Mouse (Mus musculus) lung, postnatal 14 days (tissue): ENCODE results near the gene C1qtnf9.

ENCODE experiments used
- DNase-seq: peaks from one replicate; pipeline ENCODE4 v3.0.0; 2021

C1qtnf9 gene

DNA sequence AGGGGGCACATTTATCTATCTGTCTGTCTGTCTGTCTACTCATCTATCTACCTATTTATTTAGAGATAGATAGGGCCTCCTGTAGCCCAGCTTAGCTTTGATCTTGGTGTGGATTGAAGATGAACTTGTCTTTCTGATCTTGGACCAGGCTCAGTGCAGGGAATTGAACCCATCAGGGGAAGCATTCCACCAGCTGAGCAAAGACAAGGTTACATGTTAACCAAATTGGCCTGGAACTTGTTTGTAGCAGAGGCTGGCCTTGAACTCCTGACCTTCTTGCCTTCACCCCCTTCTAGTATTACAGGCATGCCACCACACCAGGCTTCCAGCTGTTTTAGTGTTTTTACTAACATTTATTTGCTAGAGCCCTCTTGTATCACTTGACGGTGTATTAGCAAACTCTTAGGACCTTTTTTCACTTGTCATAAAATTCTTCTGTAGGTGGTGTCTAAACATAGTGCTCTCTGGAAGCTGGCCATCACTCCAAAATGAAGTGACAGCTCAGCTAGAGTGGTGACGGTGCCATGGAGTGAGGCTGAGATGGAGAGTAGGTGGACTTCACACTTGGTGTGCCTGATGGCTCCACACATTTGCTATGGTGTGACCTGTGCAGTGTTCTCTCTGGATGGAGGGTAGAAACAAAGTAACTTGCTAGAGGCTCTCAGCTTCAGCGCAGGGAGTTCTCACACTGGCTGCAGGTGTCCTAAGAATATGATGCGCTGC, 28.8 kb downstream of the C1qtnf9 start:
- no peak for DNase-seq

DNA sequence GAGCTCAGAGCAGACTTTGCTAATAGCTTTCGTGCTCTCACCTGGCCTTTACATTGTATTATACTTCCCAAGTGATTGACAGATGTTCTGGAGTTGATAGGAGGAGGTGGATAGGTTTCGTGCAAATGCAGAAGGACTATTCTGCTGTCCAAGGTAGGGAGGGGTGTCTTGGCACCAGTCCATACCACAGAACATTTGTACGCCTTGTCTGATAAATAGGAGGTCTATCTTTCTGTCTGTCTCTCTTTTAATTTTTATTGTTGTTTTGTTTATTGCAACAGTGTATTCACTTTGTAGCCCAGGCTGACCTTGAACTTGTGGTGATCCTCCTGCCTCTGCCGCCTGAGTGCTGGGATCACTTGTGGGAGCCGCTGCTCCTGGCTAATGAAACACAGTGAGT, 29.7 kb downstream of the C1qtnf9 start:
- no peak for DNase-seq

DNA sequence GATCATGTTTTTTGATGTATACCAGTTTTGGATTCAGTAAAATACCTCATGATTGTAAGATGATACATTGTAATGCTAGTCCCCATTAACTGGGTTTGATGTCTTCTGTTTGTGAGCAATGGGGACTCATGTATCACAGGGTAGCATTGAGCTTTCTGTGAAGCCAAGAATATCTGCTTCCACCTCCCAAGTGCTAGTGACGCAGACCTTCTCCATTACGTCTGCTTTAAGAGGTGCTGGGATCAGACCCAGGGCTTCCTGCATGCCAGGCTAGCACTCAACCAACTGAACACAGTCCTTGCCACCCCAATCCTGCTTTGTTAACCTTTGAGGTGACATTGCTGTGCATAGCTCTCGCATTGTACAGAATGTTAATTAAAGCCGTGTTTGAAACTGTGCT, 30.8 kb downstream of the C1qtnf9 start:
- DNase-seq: no peak

DNA sequence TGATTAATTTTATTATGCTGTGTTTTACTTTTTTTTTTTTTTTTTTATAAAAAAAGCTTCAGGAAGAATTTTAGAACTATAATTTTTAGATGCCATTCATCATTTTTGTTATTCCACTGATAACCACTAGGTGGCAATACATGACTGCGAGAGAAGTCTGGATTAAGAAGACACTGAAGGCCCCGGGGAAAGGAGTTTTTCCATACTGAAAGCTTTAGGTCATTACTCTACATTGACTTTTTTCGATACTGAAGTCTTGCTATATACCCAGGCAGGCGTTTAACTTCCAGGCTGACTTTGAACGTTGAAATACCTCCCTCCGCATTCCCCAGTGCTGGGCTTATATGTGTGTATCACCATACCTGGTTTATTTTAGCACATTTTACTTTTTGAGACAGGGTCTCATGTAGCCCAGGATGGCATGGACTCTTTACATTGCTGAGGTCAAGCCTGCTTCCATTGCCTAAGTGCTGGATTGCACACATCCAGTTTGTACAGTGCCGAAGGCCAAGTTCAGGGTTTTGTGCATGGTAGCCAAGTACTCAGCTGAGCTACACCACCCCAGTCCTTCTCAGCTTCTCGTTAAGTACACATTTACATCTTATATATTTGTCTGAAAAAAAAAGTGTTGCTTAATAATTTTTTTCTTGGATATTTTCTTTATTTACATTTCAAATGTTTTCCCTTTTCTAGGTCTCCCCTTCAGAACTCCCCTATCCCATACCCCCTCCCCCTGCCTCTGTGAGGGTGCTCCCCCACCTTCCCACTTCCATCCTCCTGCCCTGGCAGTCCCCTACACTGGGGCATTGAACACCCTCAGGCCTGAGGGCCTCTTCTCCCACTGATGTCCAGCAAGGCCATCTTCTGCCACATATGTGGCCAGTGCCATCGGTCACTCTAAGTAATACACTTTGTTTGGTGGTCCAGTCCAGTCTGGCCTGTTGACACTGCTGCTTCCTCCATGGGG, 32.1 kb downstream of the C1qtnf9 start:
- peak; percentile 25 for DNase-seq

DNA sequence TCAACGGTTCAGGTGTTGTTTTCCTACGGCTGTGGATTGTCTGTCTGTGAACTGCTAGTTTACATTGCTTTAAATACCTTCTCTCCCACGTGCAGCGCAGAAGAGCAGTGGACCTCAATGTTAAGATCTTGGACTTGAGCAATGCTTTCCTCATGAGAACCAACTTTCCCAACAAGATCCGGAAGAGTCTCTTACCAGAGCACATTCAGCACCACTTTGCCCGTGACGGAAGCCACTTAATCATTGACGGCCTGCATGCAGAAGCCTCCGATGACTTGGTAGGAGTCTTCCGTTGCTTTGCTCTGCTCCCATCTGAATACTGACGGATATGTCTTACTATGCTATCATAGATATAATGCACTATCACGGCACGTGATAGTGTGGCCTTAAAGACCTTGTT, 34.1 kb downstream of the C1qtnf9 start:
- no peak for DNase-seq

DNA sequence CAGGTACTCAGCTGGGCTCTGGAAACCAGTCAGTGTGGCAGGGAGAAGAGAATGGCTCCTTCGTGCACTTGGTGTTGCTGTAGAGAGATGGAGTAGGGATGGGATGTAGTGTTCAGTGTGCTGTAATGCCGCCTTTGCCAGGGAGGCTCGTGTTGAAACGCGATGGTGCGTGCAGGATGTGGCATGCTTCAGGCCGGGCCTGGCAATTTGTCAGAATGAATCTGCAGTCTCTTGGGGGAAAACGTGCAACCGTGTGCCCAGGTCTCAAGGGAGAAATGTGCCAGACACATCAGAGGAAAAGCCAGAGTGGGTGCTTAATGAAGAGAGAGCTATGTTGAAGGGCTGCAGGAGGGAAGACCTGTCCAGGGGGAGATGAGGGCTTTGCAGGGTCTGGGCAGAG, 37.0 kb downstream of the C1qtnf9 start:
- no peak for DNase-seq

DNA sequence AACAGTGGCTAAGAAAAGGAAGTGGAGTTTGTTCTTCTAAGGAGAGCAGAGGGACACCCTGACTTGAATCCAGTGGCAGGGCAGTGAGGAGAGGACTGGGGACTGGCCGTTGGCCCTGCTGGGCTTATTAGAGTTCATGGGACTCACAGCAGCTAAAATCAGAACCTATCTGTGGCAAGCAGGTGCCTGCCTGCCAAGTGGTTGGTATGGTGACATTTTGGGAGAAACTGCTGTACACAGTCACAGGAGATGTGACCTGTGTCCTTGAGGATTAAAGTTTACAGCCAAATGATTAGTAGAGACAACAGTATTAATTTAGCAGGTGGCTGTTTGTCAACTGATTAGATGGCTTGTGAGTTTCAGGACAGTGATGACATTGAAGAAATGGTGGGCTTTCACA, 37.9 kb downstream of the C1qtnf9 start:
- no peak for DNase-seq

DNA sequence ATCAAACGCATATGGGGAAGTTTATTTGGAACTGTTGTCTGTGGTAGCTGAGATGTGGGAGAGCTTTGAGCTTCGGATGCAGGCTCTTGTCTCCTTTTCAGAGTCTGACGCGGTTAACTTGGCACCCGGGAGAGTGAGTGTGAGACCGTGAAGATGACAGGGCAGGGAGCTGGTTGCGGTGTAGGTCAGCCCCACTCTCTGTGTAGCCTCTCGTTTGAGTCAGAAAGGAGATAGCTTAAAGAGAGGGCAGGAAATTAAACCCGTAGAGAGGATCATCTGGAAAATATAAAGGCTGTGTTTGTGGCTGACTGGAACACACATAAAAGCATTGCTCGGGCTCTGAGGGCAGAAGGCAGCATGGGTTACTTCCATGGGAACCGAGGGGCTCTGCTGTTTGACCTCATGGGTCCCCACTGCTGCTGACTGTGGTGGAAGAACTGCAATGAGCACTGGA, 39.0 kb downstream of the C1qtnf9 start:
- peak; percentile 14 for DNase-seq

DNA sequence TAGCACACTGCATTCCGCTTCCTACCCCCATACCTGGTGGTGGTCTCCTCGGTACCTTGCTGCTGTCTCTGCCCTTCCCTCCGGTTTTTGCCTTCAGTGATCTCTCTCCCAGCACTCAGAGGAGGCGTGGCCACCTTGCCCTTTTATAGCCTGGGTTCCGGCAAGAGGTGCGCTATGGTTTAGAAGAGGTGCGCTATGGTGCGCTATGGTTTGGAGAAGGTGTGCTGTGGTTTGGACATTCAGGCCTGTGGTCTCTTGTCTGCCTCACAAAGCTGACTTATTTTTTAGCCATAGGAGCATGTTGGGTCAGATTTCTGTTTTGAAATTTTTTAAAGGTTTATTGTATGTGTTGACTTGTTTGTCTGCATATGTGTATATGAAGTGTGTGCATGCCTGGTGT, 41.9 kb downstream of the C1qtnf9 start:
- DNase-seq: no peak

DNA sequence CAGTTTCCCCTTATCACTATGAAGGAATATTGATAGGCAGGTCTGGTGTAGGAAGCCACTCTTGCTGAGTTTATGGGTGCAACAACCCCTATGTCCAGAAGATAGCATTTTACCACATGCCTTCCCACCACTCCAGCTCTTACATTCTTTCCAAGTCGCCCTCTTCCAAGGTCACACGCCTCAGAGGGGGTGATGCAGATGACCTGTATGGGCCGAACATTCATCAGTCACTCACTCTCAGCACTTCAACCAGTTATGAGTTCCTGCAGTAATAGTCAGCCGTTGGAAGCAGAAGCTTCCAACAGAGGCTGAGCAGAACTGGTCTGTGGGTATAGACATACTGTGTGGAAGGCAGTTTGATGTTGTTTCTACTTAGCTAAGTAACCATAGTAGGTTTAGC, 43.6 kb downstream of the C1qtnf9 start:
- DNase-seq: no peak

DNA sequence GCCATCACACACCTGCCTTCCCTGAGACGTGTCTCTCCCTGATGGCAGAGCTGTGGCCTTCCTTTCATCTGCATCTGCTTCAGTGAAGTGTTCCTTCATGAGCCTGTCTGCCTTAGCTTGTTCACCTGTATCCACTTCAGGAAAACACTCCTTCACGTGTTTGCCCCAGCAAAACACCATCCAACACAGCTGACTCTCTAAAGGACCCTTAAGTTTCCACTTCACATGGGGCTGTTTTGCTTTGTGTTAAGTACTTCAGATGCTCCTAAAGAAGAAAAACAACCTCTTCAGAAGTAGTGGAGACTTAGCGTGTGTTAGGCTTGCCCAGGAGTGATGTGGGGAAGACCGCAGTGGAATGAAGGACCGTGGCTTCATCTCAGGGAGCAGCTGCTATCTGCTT, 47.2 kb downstream of the C1qtnf9 start:
- peak; percentile 5 for DNase-seq

DNA sequence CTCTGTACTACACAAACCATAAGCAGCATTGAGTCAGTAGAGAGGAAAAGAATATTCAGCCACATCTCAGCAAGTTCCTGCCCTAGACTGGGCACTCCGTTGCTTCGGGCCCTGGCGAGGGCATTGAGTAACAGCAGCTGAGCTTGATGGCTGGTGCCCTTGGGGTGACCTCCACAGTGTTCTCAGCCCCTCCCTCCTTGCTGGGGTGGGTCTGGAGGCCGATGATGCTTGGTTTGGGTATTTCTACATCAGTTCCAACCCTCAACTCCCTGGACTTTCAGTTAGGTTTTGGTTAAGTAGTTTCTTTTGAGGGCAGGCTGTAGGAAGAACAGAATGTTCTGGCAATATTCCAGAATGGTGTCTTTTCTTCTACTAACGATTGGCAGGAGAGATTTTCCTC, 50.1 kb downstream of the C1qtnf9 start:
- DNase-seq: peak; percentile 35

DNA sequence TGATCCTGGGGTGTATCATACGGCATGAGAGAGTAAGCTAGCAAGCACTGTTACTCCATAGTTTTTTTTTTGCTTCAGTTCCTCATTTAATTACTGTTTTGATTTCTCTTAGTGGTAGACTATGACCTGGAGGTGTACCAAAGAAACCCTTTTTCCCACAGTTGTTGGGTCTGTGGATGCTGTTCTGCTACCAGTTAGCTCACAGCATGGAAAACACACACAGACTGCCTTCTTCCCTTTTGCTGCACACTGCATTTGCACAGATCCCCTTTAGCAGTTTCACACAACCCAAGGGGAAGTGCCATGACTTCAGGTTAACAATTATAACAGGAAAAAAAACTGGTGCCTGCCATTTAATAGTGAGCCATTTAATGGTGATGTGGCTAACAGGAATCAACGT, 62.2 kb downstream of the C1qtnf9 start:
- DNase-seq: no peak
